Mouse (Mus musculus): Measurements from ENCODE around the gene Dnah12. TPM values are rescaled to one million over a fixed set of nuclear protein-coding genes. Genes with fewer than 3 reads are reported as not detected.

Dnah12 gene
- polyA plus RNA-seq, 2 experiments: 0.01 to 0.03 TPM

- Histone ChIP-seq H3K27me3 (ENCODE audit: control insufficient read depth, insufficient read depth, low read length) (no peaks in the 10 kb centered on the region), H3K4me1 (replicated peaks; ENCODE audit: control insufficient read depth in 2 of 2, insufficient read depth in 2 of 2, low read length in 1 of 2) (no peaks in the 10 kb centered on the region), H3K4me3 (ENCODE audit: insufficient read depth in 1 of 2, low read depth in 2 of 2, low read length in 2 of 2) (no peak overlapping the region), H3K36me3 (replicated peaks; ENCODE audit: control insufficient read depth, insufficient read depth, low read depth) (no peaks in the 10 kb centered on the region), H3K27ac (no peak overlapping the region), H3K9me3 (ENCODE audit: control insufficient read depth, low read length) (no peaks in the 10 kb centered on the region), H3K4me2 (ENCODE audit: low read depth) (no peak overlapping the region), H3K9ac (replicated peaks) (no peak overlapping the region)
- TF ChIP-seq CTCF (IDR thresholded peaks at IDR 0.05; ENCODE audit: low read depth) (no peak), EP300 (IDR thresholded peaks at IDR 0.05; ENCODE audit: low read depth) (no peak)
- WGBS (ENCODE audit: insufficient replicate concordance): 46% methylated on average over 7 of the region's 7 CpGs
- DNase-seq (ENCODE audit: low read depth in 3 of 3, low spot score in 3 of 3) (no peak), ATAC-seq (ENCODE audit: insufficient read depth) (no peak)
These were observed 112.4 kb downstream of the Dnah12 start for GRCm38 (mm10) chr14:26805500-26805899.

DNA sequence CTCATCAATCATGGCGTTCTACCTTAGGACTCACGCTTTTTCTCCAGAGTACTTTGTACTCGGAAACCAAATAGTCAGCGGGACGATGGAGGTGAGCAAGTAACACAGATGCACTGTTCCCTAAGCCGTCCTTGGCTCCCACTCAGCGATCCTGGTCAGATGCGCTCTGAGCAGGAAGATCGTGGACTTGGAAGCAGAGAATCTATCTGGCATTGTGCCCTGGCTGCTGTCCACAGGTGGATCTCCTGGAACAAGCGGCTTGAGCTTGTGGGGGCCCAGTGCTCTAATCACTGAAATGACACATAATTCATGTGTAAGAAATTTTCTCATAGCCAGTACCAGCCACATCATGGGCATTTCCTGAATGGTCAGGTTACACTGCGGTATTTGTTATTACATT is 119.7 kb downstream of the Dnah12 start:
- ATAC-seq (ENCODE audit: insufficient read depth) (no peak), DNase-seq (ENCODE audit: low read depth in 3 of 3, low spot score in 3 of 3) (no peak)
- no peaks in the 10 kb centered on the region for H3K4me1 ChIP-seq (replicated peaks; ENCODE audit: control insufficient read depth in 2 of 2, insufficient read depth in 2 of 2, low read length in 1 of 2)
- TF ChIP-seq EP300 (IDR thresholded peaks at IDR 0.05; ENCODE audit: low read depth) (no peak), CTCF (IDR thresholded peaks at IDR 0.05; ENCODE audit: low read depth) (no peak)
- H3K36me3 ChIP-seq (replicated peaks; ENCODE audit: control insufficient read depth, insufficient read depth, low read depth): no peaks in the 10 kb centered on the region
- no peak overlapping the region for H3K4me3 ChIP-seq (ENCODE audit: insufficient read depth in 1 of 2, low read depth in 2 of 2, low read length in 2 of 2)
- no peaks in the 10 kb centered on the region for H3K9me3 ChIP-seq (ENCODE audit: control insufficient read depth, low read length)
- no peak overlapping the region for H3K27ac ChIP-seq
- H3K9ac ChIP-seq (replicated peaks): no peak overlapping the region
- 76% methylated on average over 11 of the region's 11 CpGs for WGBS (ENCODE audit: insufficient replicate concordance)
- no peaks in the 10 kb centered on the region for H3K27me3 ChIP-seq (ENCODE audit: control insufficient read depth, insufficient read depth, low read length)
- H3K4me2 ChIP-seq (ENCODE audit: low read depth): no peak overlapping the region

DNA sequence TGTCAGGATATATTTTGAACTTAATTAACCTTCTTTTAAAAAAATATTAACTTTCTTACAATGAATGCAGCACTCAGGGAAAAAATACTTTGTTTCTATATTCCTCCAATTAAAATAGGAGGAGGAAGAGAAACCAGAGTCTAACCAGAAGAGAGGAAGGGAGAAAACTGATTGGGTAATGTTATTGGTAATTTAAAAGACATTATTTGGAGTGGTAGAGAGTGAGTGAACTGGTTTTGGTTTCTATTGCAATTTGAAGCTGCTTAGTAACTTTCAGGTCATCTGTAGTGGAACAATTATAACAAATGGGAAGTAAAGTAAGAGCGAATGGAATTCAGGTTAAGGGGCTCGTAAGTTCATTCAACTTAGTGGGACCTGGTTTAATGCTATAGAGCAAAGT is 120.8 kb downstream of the Dnah12 start:
- Histone ChIP-seq H3K9me3 (ENCODE audit: control insufficient read depth, low read length) (no peaks in the 10 kb centered on the region), H3K27me3 (ENCODE audit: control insufficient read depth, insufficient read depth, low read length) (no peaks in the 10 kb centered on the region), H3K4me1 (replicated peaks; ENCODE audit: control insufficient read depth in 2 of 2, insufficient read depth in 2 of 2, low read length in 1 of 2) (no peaks in the 10 kb centered on the region), H3K4me3 (ENCODE audit: insufficient read depth in 1 of 2, low read depth in 2 of 2, low read length in 2 of 2) (no peak overlapping the region), H3K4me2 (ENCODE audit: low read depth) (no peak overlapping the region), H3K9ac (replicated peaks) (no peak overlapping the region), H3K36me3 (replicated peaks; ENCODE audit: control insufficient read depth, insufficient read depth, low read depth) (no peaks in the 10 kb centered on the region), H3K27ac (no peak overlapping the region)
- WGBS (ENCODE audit: insufficient replicate concordance): 66% methylated on average over 2 of the region's 2 CpGs
- TF ChIP-seq EP300 (IDR thresholded peaks at IDR 0.05; ENCODE audit: low read depth) (no peak), CTCF (IDR thresholded peaks at IDR 0.05; ENCODE audit: low read depth) (no peak)
- DNase-seq (ENCODE audit: low read depth in 3 of 3, low spot score in 3 of 3) (no peak), ATAC-seq (ENCODE audit: insufficient read depth) (no peak)

GRCm38 (mm10) chr14:26814908-26815307 is 121.8 kb downstream of the Dnah12 start:
- H3K4me3 ChIP-seq (ENCODE audit: insufficient read depth in 1 of 2, low read depth in 2 of 2, low read length in 2 of 2): no peak overlapping the region
- no peaks in the 10 kb centered on the region for H3K9me3 ChIP-seq (ENCODE audit: control insufficient read depth, low read length)
- H3K36me3 ChIP-seq (replicated peaks; ENCODE audit: control insufficient read depth, insufficient read depth, low read depth): no peaks in the 10 kb centered on the region
- H3K9ac ChIP-seq (replicated peaks): no peak overlapping the region
- no peak for ATAC-seq (ENCODE audit: insufficient read depth)
- H3K4me1 ChIP-seq (replicated peaks; ENCODE audit: control insufficient read depth in 2 of 2, insufficient read depth in 2 of 2, low read length in 1 of 2): no peaks in the 10 kb centered on the region
- WGBS (ENCODE audit: insufficient replicate concordance): 27% methylated on average over 3 of the region's 3 CpGs
- DNase-seq (ENCODE audit: low read depth in 3 of 3, low spot score in 3 of 3): no peak
- H3K27me3 ChIP-seq (ENCODE audit: control insufficient read depth, insufficient read depth, low read length): no peaks in the 10 kb centered on the region
- peak; percentile 37; the same call in 1 of the 2 replicates for TF ChIP-seq CTCF (IDR thresholded peaks at IDR 0.05; ENCODE audit: low read depth)
- no peak for TF ChIP-seq EP300 (IDR thresholded peaks at IDR 0.05; ENCODE audit: low read depth)
- H3K4me2 ChIP-seq (ENCODE audit: low read depth): no peak overlapping the region
- no peak overlapping the region for H3K27ac ChIP-seq

DNA sequence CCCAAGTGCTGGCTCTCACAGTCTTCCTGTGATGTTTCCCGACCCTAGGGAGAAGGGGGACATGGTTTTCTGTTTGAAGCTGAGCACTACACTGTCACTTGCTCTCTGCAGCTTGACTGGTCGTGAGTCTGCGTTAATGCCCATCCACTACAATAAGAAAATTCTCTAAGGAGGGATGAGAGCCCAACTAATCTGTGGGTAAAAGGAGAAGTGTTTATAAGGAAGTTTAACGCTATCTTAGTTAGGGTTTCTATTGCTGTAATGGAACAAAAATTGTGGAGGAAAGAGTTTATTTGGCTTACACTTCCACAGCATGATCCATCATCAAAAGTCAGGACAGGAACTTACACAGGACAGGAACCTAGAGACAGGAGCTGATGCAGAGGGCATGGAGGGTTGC is 123.7 kb downstream of the Dnah12 start:
- no peak for TF ChIP-seq CTCF (IDR thresholded peaks at IDR 0.05; ENCODE audit: low read depth)
- no peak for TF ChIP-seq EP300 (IDR thresholded peaks at IDR 0.05; ENCODE audit: low read depth)
- Histone ChIP-seq H3K4me1 (replicated peaks; ENCODE audit: control insufficient read depth in 2 of 2, insufficient read depth in 2 of 2, low read length in 1 of 2) (no peaks in the 10 kb centered on the region), H3K27ac (no peak overlapping the region), H3K4me3 (ENCODE audit: insufficient read depth in 1 of 2, low read depth in 2 of 2, low read length in 2 of 2) (no peak overlapping the region), H3K9me3 (ENCODE audit: control insufficient read depth, low read length) (no peaks in the 10 kb centered on the region), H3K9ac (replicated peaks) (no peak overlapping the region), H3K36me3 (replicated peaks; ENCODE audit: control insufficient read depth, insufficient read depth, low read depth) (no peaks in the 10 kb centered on the region), H3K27me3 (ENCODE audit: control insufficient read depth, insufficient read depth, low read length) (no peaks in the 10 kb centered on the region), H3K4me2 (ENCODE audit: low read depth) (no peak overlapping the region)
- ATAC-seq (ENCODE audit: insufficient read depth) (no peak), DNase-seq (ENCODE audit: low read depth in 3 of 3, low spot score in 3 of 3) (no peak)
- WGBS (ENCODE audit: insufficient replicate concordance): 37% methylated on average over 4 of the region's 4 CpGs
